Mouse (Mus musculus) MN1 (cell line): Measurements from ENCODE around the gene Apof.

Experiments
- DNase-seq: peaks from one replicate; pipeline ENCODE4 v3.0.0-alpha.2; 2016; ENCODE audit warnings: low spot score

Gene Apof

GRCm38 (mm10) chr10:128268371-128268770 is at the start of gene Apof:
TSS of gene Apof (plus strand) at chr10:128268671.
- DNase-seq, result no peak

DNA sequence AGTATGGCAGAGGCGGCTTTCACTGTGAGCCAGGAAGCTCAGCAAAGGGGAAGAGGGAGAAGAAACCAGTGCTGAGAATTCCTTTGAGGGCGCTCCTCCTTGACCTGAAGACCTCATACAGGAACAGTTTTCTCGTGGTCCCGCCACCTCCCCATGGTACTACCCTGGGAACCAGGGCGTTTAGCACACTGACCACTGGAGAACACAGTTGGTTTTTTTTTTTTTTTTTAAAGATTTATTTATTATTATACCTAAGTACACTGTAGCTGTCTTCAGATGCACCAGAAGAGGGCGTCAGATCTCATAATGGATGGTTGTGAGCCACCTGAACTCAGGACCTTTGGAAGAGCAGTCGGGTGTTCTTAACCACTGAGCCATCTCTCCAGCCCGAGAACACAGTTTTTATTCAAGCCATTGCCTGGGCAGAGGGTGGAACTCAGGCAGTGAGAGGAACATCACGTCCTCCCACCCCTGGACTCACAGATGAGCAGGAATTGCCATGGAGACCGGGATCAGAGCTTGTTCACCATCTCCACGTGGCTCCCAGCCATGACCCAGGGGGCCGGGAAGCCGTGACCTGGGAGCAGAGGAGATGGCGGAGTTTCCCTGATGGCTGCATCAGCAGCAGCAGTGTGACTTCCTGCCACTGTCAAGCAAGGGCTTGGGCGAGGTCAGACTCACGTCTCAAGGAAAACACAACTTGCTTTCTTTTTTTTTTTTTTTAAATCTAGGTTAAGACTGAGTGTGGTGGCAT is 46.8 kb upstream of the Apof start:
- DNase-seq, result no peak

GRCm38 (mm10) chr10:128225064-128225463 is 43.4 kb upstream of the Apof start:
- no peak for DNase-seq

- no peak for DNase-seq
Measured at GRCm38 (mm10) chr10:128225538-128225937, 42.9 kb upstream of the Apof start, which contains the start of gene Mip. TSS of gene Mip (plus strand) at chr10:128225838.

- DNase-seq, result no peak
Measured at GRCm38 (mm10) chr10:128227592-128227991, 40.9 kb upstream of the Apof start.

GRCm38 (mm10) chr10:128228009-128228408 is 40.5 kb upstream of the Apof start:
- DNase-seq, result no peak

- DNase-seq, result no peak
Measured at GRCm38 (mm10) chr10:128230582-128230981, 37.9 kb upstream of the Apof start.

- DNase-seq, result no peak
Measured at GRCm38 (mm10) chr10:128231146-128231545, 37.3 kb upstream of the Apof start.

GRCm38 (mm10) chr10:128231697-128232419 is 36.6 kb upstream of the Apof start, which contains the start of gene Timeless:
TSS of gene Timeless (plus strand) at chr10:128232065.
- DNase-seq, result peak; percentile 93

- peak; percentile 97 for DNase-seq
Measured at GRCm38 (mm10) chr10:128232420-128232985, 36.0 kb upstream of the Apof start.

GRCm38 (mm10) chr10:128236321-128236720 is 32.1 kb upstream of the Apof start:
- no peak for DNase-seq

DNA sequence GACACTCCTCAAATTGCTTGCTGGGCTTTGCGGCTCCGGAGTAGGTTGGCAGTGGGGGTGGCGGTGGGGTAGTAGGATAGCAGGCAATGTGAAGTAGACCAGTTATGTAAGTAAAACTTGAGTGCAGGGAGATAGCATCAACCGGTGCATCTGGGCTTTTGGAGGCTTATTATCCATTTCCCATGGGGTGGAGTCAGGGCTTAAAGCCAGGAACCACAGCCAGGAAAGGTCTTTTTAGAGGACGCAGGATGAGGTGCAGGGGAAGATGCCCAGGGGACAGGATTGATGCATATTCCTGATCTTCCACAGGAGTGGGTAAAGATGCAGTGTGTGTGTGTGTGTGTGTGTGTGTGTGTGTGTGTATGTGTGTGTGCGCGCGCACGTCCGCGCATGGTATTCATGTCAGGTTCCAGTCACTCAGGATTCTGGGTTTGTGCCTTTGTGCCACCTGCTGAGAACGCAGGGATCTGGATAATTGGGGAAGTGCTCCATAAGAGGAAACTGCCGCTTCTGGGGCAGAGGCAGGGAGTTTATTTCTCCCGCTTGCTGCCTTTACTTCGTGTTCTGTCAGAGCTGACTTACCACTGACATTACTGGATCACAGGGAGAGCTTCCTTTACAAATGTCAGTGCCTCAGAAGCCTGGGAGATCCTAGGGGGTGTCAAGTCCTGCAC is 30.5 kb upstream of the Apof start:
- peak; percentile 99 for DNase-seq

DNA sequence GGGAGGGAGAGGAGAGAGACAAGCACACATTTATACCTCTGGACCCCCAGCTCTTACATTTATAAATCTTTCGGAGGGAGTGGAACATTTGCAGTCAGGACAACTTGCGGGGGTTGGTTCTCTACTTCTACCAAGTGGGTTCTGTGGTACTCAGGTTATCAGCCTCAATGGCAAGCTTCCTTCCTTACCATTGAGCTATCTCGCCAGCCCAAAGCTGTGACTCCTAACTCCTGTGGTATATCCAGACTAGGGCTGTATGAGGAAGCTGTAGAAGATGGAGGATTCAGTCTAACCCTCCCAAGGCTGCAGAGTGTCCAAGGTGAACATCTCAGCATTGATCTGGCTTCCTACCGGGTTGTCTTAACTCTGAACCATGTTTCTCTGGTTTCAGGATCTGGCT is 29.3 kb upstream of the Apof start:
- DNase-seq, result no peak

- DNase-seq, result no peak
Measured at GRCm38 (mm10) chr10:128240131-128240530, 28.3 kb upstream of the Apof start.

DNA sequence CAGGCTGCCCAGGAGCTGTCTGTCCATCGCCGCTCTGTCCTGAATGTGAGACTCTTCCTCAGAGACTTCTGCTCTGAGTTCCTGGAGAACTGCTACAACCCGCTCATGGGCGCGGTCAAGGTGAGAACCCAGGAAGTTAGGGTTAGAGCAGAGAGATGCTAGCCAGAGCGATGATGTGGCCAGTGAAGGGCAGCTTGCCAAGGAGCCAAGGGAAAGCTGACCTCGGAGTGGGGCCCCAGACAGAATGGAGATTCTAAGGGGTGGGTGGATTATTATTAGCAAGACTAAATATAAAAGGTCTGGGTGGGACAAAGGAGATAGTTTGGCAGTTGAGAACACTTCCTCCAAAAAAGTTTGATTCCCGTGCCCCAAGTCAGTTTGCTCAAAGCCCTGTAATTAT is 25.2 kb upstream of the Apof start:
- no peak for DNase-seq

GRCm38 (mm10) chr10:128244121-128244520 is 24.4 kb upstream of the Apof start:
- no peak for DNase-seq

DNA sequence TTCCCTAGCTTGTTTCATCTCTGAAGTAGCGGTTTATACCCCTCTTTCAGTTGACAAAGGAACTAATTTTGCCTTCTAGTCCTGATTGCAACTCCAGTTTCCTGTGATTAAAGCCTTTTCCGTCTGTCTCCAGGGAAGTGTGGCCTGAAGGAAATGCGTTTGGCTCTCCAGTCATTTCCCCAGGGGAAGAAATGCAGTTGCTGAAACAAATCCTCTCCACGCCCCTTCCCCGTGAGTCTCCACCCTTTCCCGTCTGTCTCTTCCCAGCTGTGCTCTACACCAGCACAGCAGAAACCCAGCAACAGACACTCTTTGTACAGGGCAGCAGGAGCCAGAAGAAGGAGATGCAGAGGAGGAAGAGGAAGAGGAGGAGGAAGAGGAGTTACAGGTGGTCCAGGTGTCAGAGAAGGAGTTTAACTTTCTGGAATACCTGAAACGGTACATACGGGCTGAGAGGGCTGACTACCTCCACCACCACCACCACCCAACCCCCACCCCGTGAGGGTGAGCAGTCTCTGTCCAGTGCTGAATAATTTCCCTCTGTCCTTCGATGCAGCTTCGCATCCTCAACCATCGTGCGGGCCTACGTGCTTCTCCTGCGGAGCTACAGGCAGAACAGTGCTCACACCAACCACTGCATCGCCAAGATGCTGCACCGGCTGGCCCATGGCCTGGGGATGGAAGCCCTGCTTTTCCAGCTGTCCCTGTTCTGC is 21.3 kb upstream of the Apof start:
- peak; percentile 86 for DNase-seq

- no peak for DNase-seq
Measured at GRCm38 (mm10) chr10:128250565-128250964, 17.9 kb upstream of the Apof start.

GRCm38 (mm10) chr10:128253677-128254255 is 14.7 kb upstream of the Apof start, which contains the start of gene Apon:
TSS of gene Apon (plus strand) at chr10:128254096.
- no peak for DNase-seq

DNA sequence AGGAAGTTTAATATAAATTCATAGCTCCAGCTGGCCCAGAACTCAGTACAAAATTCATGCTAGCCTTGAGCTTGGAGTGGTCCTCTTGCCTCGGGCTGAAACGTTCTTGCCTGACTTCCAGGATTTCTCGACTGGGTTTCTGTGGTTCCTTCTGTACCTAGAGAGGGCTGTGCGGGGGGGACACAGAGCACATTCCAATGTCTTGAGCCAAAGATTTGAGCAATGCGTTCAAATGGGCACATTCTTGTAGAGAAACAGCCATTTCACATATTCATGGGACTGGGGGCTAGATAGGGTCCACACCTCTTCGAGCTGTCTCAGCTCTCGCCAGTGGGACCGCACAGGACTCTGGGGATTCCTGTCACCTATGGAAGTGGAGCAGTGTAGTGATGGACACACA is 12.5 kb upstream of the Apof start:
- DNase-seq, result no peak

GRCm38 (mm10) chr10:128256328-128256727 is 12.1 kb upstream of the Apof start:
- no peak for DNase-seq
